Mouse (Mus musculus) spleen, embryonic (tissue): ENCODE measurements around the gene Marcks.
"Not testable (repeated sequence)": the region's sequence is repeated elsewhere in the genome, so short reads cannot be mapped to it uniquely, and the experiment has no call there.

ENCODE experiments used
- CTCF ChIA-PET: fragments of 350-600 bp; sonication (Branson Sonifier 250); formaldehyde crosslinking; loops from one replicate; lab custom pipeline; 2022; lab: Charles Lee

The Marcks gene

DNA sequence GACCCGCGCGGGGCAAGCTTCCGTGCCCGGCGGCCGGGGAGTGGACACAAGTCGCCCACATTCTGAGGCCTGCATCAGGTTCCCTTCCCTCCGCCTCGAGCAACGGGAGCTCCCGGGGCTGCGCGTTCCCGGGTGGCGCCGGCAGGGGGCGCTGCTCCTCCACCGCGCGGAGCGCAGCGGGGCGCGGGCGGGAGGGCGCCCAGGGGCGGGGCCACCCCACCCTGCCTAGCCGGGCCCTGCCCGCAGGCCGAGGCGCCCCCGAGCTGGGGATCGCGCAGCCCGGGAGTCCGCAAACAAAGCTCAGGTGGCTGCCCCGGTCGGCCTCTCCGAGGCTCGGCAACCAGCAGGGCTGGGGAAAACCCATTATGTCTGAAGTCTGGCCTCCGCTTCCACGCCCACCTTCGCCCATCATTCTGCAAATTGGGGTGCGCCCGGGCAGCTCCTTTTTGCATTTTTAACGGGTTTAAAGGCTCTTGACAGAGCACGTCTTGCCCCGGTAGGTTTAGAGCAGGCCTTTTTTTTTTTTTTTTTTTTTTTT lies 1.7 kb downstream of the Marcks start:
- CTCF ChIA-PET, result interaction anchor here (0.6 to 1.0 kb wide), 11 partner anchors 11 to 464 kb away, joined by 3 to 18 read pairs (median 4); no protein-coding TSS in a partner anchor

- CTCF ChIA-PET, result interaction anchor here (1.0 kb wide), 2 partner anchors 178 to 283 kb away, joined by 4 read pairs; no protein-coding TSS in a partner anchor
Observed at GRCm38 (mm10) chr10:37135951-37136751, 2.6 kb downstream of the Marcks start.

DNA sequence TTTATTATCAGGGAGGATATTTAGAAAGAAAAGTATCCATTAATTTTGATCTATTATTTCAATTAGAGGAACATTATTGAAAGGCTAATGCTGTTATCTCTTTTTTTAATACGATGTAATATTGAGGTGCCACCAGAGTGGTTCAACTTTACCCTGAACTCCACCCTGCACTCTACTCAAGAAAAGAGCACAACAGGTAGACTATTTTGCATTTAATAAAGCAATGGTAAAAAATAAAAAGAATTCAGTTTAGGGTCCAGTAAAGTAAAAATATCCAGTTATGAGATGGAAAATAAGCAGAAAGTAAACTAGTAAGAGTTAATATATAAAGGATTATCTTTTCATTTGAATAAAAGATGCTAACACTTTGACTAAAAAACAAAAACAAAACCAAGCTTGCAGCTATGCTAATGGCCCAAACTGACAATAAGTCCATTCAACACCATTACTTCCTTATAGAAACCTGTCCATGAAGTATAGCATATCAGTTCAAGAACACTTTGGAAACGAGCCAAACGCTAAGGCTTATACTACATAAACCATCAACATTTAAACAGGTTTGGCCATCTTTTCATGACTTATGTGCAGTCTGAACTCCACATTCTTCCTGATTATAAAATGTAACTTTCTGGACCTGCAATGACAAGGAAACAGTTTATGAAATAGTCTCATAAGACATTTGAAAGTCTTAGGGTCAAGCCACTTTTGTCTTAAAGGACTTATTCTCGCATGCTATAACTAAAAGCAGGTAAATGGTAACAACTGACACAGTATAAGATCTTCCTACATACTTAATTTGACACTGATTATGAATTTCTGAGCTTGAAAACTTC lies 4.6 kb downstream of the Marcks start:
- CTCF ChIA-PET, result no interaction called here

DNA sequence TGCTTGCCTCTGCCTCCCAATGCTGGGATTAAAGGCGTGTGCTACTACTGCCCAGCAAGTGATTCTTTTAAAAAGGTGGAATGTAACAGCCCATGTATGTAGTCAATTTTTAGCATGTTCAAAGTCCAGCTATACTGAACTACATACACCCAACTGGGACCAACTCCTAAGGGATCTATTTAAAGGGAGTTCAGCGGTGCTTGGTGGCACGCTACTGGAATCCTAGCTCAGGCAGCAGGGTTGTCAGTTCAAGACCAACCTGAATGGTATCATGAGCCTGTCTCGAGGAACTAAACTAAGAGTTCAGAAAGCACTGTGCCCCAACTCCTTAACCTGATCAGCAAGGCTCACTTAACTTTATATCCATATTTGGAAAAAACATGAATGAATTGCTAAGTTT lies 6.0 kb downstream of the Marcks start:
- CTCF ChIA-PET, result no interaction called here

GRCm38 (mm10) chr10:37129652-37130051 lies 9.1 kb downstream of the Marcks start:
- CTCF ChIA-PET, result no interaction called here

DNA sequence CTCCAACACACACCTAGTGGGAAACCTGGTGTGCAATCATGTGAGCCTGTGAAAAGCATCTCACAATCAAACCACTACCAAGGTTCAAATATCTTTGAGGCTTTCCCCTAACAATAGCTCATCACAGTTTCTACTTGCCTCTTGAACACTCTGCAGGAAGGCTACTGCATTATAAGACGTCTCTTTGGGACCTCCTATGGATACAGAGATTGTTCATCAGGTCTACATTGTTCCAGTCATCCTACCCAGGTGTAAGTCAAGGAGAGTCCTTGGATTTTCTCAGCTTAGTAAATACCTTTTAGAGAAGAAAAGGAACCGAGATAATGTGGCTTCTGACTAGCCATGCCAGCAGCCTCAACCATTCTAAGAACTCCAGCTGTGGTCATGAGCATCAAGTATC lies 23.4 kb downstream of the Marcks start:
- CTCF ChIA-PET, result no interaction called here

- CTCF ChIA-PET, result no interaction called here
Observed at GRCm38 (mm10) chr10:37112812-37113211, 25.9 kb downstream of the Marcks start.

DNA sequence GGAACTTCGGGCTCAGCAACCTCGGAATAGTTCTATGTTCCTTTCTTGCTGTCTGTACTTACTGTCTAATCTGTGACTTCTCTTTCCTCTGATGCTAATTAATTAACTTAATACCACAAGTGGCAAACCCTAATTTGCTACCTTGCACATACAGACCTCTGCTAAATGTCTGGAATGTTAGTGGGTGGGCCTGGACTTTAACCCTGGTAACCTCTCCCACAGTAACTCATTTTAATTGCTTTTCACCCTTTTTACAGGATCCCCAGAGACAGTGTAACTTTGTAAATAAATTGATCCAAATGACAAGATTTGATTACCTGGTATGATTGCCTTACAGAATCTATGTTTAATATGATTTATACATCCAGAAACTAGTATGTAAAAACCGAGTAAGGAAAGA lies 26.4 kb downstream of the Marcks start:
- CTCF ChIA-PET, result no interaction called here

GRCm38 (mm10) chr10:37111432-37111831 lies 27.3 kb downstream of the Marcks start:
- CTCF ChIA-PET, result no interaction called here

DNA sequence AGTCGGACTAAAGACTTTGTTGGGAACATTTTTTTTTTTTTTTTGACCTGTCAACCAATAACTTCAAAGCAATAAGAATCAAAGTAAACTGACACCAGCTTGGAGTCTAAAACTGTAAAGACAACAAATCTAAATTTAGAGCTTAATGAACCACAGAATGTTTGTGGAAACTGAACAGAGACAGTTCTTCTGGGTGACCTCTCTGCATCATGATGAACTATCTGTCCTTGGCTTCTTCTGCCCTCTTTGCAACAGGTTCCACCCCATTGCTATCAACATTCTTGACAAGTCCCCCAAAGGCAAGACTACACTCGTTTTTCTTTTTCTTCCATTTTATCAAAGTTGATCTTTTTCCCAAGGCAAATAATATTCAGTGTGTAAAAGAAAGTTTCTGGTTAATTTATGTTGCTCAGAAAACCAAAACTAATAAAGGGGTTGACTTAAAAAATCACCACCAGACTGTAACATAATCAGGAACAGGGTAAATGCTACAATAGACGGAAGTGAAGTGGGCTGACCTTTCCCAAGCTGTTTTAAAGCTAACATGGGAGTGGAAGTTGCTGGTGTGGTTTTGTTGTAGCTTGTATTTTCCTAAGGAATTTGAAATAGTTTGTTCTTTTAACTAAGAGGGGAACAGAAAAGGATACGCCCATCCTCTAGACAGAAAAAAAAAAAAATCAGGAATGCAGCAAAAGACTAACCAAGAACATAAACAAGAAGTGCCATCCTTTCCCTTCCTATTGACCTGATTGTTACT lies 31.7 kb downstream of the Marcks start:
- CTCF ChIA-PET, result interaction anchor here (0.7 kb wide), 1 partner anchor 10 kb away, joined by 4 read pairs; no protein-coding TSS in a partner anchor

DNA sequence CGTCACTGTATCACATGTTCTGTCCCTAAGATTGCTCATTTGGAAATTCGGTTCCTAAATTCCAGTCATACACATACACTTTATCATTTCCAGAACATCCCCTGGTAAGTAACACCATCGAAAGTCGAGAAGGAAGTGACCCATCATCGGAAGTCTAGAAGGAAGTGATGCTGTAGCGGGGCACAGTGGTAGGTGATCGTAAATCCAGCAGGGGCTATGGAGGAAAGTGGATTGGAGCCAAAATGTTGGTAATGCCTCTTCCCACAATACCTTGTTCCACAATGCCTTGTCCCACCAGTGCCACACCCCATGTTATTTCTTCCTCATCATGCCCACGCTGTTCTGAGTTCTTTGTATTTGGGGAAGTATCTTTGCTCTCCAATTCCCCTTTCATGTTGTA lies 32.4 kb downstream of the Marcks start:
- CTCF ChIA-PET, result no interaction called here

DNA sequence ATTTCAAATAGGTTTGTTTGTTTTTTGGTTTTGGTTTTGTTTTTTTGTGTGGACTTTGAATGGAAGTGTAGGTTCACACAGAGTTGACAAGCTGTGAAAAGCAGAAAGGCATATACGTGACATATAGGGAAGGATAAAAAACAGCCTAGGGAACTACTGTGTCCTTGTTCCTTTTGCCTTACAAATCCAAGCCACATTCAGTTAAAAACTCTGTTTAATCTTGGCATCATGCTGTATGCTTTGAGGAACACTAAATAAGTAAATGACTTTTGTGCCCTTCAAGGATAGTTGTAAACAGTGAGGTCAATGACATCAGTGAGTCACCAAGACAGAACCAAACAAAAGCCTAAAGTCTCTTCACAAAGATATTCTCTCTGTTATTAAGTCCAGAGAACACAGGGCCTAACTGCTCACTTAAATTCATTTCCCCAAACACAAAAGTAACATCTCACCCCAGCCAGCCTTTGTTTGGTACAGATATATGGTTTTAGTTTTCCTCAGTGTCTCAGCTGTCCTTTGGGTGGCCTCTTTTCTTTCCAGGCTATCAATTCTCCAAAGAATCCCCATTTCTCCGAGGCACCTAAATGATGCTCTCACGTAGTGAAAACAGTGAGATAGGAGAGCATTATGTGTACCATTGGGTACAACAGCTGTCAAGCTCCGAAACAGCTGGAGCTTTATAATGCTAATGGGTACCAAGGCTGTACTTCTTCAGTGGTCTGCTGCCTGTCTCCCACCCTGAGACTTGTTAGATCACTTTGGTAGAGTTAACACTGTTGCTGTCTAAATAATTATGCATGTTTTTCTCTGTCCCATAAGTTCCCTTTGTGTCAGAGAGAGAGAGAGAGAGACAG lies 36.3 kb downstream of the Marcks start:
- CTCF ChIA-PET, result no interaction called here

DNA sequence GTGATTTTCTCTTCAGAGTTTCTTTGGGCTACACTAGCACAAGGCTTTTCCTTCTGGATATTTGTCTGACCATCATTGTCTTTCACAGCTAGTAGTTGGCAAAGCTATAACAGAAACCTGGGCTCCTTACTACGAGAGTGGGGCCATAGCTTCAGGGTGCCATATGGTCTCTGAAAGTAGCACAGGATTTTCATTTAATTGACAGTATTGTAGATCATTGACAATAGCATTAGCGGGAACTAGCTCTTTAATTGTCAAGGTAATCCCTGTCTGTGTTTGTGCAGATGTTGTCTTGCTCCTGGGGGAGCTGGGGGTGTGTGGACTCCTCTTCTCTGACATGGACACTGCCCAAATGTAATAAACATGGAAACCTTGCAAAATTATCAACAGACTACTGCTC lies 37.0 kb downstream of the Marcks start:
- CTCF ChIA-PET, result no interaction called here

- CTCF ChIA-PET, result interaction anchor here (0.7 kb wide), 1 partner anchor 1170 kb away, joined by 5 read pairs; no protein-coding TSS in a partner anchor
Observed at GRCm38 (mm10) chr10:37096529-37096928, 42.2 kb downstream of the Marcks start.

- CTCF ChIA-PET, result no interaction called here
Observed at GRCm38 (mm10) chr10:37095803-37096202, 42.9 kb downstream of the Marcks start.

- CTCF ChIA-PET, result interaction anchor here (0.7 kb wide), 1 partner anchor 1142 kb away, joined by 4 read pairs; no protein-coding TSS in a partner anchor
Observed at GRCm38 (mm10) chr10:37093306-37093705, 45.4 kb downstream of the Marcks start.

GRCm38 (mm10) chr10:37090411-37090810 lies 48.3 kb downstream of the Marcks start:
- CTCF ChIA-PET, result interaction anchor here (0.6 to 0.7 kb wide), 2 partner anchors 18 to 547 kb away, joined by 3 read pairs; no protein-coding TSS in a partner anchor

GRCm38 (mm10) chr10:37084071-37084470 lies 54.6 kb downstream of the Marcks start:
- CTCF ChIA-PET, result not testable (repeated sequence)
